Mouse (Mus musculus): ENCODE results near the gene Cst12. TPM values are rescaled to one million over a fixed set of nuclear protein-coding genes. Genes with fewer than 3 reads are reported as not detected.
"Not testable (repeated sequence)": the region's sequence is repeated elsewhere in the genome, so short reads cannot be mapped to it uniquely, and the experiment has no call there.

The Cst12 gene
- not detected in 2 replicates for polyA plus RNA-seq (2012; ENCODE audit: insufficient read depth, insufficient read length, missing spikeins)

GRCm38 (mm10) chr2:148789142-148789541, at the start of gene Cst12:
Gene Cst12 (plus strand): TSS chr2:148789361.
- H3K4me3 ChIP-seq (ENCODE audit: insufficient read depth, low read depth, low read length): no peak within 1 kb of the TSS
- no peak within 1 kb of the TSS for H3K27ac ChIP-seq (replicated peaks; ENCODE audit: low read depth, low read length)
- H3K4me1 ChIP-seq (ENCODE audit: control insufficient read depth, insufficient read depth, insufficient read length, low read length): no peaks in the 10 kb centered on the region

GRCm38 (mm10) chr2:148743001-148743400, 46.2 kb upstream of the Cst12 start:
- Histone ChIP-seq H3K4me1 (ENCODE audit: control insufficient read depth, insufficient read depth, insufficient read length, low read length) (no peaks in the 10 kb centered on the region), H3K4me3 (ENCODE audit: insufficient read depth, low read depth, low read length) (no peak overlapping the region), H3K27ac (replicated peaks; ENCODE audit: low read depth, low read length) (no peak overlapping the region)

DNA sequence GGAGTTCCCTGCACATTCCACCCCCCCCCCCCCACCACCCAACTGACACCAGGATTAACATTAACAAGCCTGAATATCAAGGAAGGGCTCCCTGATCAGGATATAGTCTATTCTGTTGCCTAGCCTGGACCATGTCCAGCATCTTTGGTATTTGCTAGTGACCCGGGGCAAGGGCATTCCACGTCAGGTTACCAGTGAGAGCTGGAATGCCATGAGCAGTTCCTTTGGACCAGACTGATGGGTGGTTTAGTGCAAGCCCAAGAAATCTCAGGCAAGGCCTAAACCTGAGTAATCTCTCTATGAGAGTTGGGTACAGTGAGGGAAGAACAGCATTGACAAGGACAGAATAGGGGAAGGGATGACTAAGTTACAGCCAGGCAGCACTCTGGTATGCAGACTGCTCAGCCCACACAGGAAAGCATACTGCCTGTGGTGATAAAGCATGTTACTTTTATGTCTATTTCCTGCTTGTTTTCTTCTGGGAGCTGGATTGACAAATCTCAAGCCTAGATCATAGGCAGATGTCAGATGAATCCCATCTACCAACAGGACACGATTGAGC, 45.2 kb upstream of the Cst12 start:
- H3K27ac ChIP-seq (replicated peaks; ENCODE audit: low read depth, low read length): no peak overlapping the region
- no peaks in the 10 kb centered on the region for H3K4me1 ChIP-seq (ENCODE audit: control insufficient read depth, insufficient read depth, insufficient read length, low read length)
- no peak overlapping the region for H3K4me3 ChIP-seq (ENCODE audit: insufficient read depth, low read depth, low read length)

DNA sequence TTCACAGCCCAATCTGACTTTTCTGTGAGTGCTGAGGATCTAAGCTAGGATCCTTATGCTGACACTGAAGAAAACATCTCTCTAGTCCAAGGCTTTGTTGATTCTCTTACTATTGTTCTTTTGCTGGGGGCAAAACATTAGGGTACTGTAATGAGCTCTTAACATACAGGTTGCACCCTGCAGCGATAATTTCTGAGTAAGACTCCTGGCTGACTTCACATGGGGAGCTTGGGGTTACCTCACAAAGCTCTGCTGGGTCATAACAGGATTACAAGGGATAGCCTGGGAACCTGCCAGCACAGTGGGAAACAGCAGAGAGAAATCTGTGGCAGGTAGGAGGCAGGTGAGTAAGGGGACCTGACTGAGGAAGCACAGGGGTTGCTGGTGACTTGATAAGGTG, 39.1 kb upstream of the Cst12 start, which contains the start of gene Cstl1:
Gene Cstl1 (plus strand): TSS at position 301 of the 400 bp plus-strand sequence.
- Histone ChIP-seq H3K4me3 (ENCODE audit: insufficient read depth, low read depth, low read length) (no peak within 1 kb of the TSS), H3K27ac (replicated peaks; ENCODE audit: low read depth, low read length) (no peak within 1 kb of the TSS), H3K4me1 (ENCODE audit: control insufficient read depth, insufficient read depth, insufficient read length, low read length) (no peaks in the 10 kb centered on the region)

GRCm38 (mm10) chr2:148751893-148752813, 37.0 kb upstream of the Cst12 start:
- H3K27ac ChIP-seq (replicated peaks; ENCODE audit: low read depth, low read length): no peak overlapping the region
- peak overlapping the region; percentile 46 for H3K4me3 ChIP-seq (ENCODE audit: insufficient read depth, low read depth, low read length)
- no peaks in the 10 kb centered on the region for H3K4me1 ChIP-seq (ENCODE audit: control insufficient read depth, insufficient read depth, insufficient read length, low read length)

- Histone ChIP-seq H3K27ac (replicated peaks; ENCODE audit: low read depth, low read length) (no peak overlapping the region), H3K4me3 (ENCODE audit: insufficient read depth, low read depth, low read length) (no peak overlapping the region), H3K4me1 (ENCODE audit: control insufficient read depth, insufficient read depth, insufficient read length, low read length) (no peaks in the 10 kb centered on the region)
Observed at GRCm38 (mm10) chr2:148754310-148754846, 34.8 kb upstream of the Cst12 start.

DNA sequence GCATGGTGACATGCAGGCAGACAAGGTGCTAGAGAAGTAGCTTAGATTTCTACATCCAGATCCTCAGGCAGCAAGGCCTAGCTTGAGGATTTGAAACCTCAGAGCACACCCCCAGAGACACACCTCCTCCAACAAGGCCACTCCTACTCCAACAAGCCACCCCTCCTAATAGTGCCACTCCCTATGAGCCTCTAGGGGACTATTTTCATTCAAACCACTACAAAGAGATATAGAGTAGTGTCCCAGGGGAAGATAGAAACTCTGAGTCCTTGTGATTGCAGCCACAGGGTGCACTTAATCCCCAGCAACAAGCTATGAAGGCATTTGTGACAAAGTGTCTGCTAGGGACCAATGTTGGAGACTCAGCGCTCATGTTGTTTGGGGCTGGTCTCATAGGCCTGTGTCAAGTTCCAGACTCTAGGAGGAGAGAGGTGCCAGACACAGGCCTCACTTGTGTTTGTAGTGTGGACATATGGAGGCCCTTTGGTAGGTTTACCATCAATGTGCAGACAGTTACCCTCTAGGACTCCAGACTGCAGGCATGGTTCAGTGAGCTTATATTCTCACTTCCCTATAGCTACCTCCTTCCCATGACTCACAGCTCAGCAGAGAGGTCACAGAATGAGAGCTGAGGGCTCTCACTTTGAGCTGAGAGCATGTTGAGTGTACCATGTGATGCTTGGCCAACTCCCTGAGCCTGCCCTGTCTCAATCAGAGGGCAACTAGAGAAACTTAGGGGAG, 25.3 kb upstream of the Cst12 start:
- Histone ChIP-seq H3K27ac (replicated peaks; ENCODE audit: low read depth, low read length) (no peak overlapping the region), H3K4me3 (ENCODE audit: insufficient read depth, low read depth, low read length) (no peak overlapping the region), H3K4me1 (ENCODE audit: control insufficient read depth, insufficient read depth, insufficient read length, low read length) (no peaks in the 10 kb centered on the region)

GRCm38 (mm10) chr2:148771397-148771796, 17.8 kb upstream of the Cst12 start, which contains the start of gene Cst11:
Gene Cst11 (minus strand): TSS chr2:148771497.
- not testable (repeated sequence) for H3K27ac ChIP-seq (replicated peaks; ENCODE audit: low read depth, low read length); H3K4me3 ChIP-seq (ENCODE audit: insufficient read depth, low read depth, low read length); H3K4me1 ChIP-seq (ENCODE audit: control insufficient read depth, insufficient read depth, insufficient read length, low read length)

DNA sequence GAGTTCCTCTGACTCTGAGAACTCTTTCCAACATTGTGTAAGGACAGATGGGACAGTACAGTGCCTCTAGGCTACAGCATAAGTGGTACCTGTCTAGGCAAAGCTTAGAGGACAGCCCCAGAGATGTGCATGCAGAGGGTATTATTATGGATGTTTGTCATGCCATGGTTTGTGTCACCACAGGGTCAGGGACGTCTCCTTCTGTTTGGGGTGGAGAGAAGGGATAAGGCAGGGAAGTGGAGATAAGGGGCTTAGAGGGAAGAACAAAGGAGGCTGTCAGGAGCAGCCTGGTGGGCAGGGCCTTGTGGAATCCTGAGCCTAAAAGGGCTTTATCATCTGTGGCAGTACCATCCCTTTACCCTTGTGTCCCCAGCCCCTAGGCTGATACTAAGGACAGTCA, 7.5 kb upstream of the Cst12 start, which contains the start of gene 8030411F24Rik:
Gene 8030411F24Rik (plus strand): TSS at position 301 of the 400 bp plus-strand sequence.
- Histone ChIP-seq H3K27ac (replicated peaks; ENCODE audit: low read depth, low read length) (no peak within 1 kb of the TSS), H3K4me1 (ENCODE audit: control insufficient read depth, insufficient read depth, insufficient read length, low read length) (no peaks in the 10 kb centered on the region), H3K4me3 (ENCODE audit: insufficient read depth, low read depth, low read length) (no peak within 1 kb of the TSS)

DNA sequence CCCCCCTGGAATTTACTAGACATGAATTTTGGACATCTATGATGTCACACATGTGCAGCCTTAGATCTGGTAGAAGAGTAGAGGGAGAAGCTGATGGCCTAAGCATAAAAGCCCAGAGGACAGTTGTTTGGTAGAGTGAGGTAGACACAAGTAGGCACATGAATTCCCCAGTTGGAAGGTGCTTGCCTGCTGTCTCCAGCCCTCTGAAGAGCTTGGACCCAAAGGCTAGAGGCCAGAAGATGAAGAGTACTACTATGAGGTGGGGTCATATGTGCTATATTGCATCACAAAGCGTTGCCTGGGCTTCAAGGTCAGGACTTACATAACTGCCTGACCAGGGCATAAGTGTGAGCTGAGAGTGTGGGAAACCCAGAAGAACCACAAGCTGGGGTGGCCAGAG, 9.3 kb downstream of the Cst12 start, which contains the start of gene Cst8:
Gene Cst8 (plus strand): TSS at position 301 of the 400 bp plus-strand sequence.
- no peak within 1 kb of the TSS for H3K4me3 ChIP-seq (ENCODE audit: insufficient read depth, low read depth, low read length)
- no peak within 1 kb of the TSS for H3K27ac ChIP-seq (replicated peaks; ENCODE audit: low read depth, low read length)
- no peaks in the 10 kb centered on the region for H3K4me1 ChIP-seq (ENCODE audit: control insufficient read depth, insufficient read depth, insufficient read length, low read length)

DNA sequence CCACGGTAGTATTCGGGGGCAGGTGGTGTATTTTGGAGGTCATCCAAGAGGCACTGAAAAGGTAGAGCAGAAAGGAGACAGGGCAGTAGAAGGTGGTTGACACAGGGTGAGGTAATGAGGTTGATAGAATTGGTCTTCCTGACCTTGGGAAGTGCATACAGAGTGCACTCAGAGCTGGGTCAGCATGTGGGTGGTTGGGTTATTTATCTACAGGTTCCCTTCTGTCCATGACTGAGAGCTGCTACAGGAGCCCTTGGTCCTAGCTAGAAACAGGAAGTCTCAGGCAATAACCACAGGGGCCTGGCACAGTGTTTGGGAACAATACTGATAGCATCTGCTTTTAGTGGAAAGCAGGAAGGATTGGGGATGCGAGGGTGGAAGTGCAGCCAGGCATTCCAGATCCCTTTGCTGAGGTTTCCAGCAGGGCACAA, 12.3 kb downstream of the Cst12 start:
- Histone ChIP-seq H3K4me3 (ENCODE audit: insufficient read depth, low read depth, low read length) (no peak overlapping the region), H3K27ac (replicated peaks; ENCODE audit: low read depth, low read length) (no peak overlapping the region), H3K4me1 (ENCODE audit: control insufficient read depth, insufficient read depth, insufficient read length, low read length) (no peaks in the 10 kb centered on the region)

GRCm38 (mm10) chr2:148806696-148807095, 17.5 kb downstream of the Cst12 start:
- no peak overlapping the region for H3K4me3 ChIP-seq (ENCODE audit: insufficient read depth, low read depth, low read length)
- no peaks in the 10 kb centered on the region for H3K4me1 ChIP-seq (ENCODE audit: control insufficient read depth, insufficient read depth, insufficient read length, low read length)
- H3K27ac ChIP-seq (replicated peaks; ENCODE audit: low read depth, low read length): no peak overlapping the region

GRCm38 (mm10) chr2:148819909-148820308, 30.7 kb downstream of the Cst12 start, which contains the start of gene Cst13:
Gene Cst13 (plus strand): TSS chr2:148820081.
- Histone ChIP-seq H3K27ac (replicated peaks; ENCODE audit: low read depth, low read length) (no peak within 1 kb of the TSS), H3K4me1 (ENCODE audit: control insufficient read depth, insufficient read depth, insufficient read length, low read length) (no peaks in the 10 kb centered on the region), H3K4me3 (ENCODE audit: insufficient read depth, low read depth, low read length) (no peak within 1 kb of the TSS)

GRCm38 (mm10) chr2:148825986-148826385, 36.8 kb downstream of the Cst12 start:
- H3K27ac ChIP-seq (replicated peaks; ENCODE audit: low read depth, low read length): no peak overlapping the region
- no peaks in the 10 kb centered on the region for H3K4me1 ChIP-seq (ENCODE audit: control insufficient read depth, insufficient read depth, insufficient read length, low read length)
- H3K4me3 ChIP-seq (ENCODE audit: insufficient read depth, low read depth, low read length): no peak overlapping the region

DNA sequence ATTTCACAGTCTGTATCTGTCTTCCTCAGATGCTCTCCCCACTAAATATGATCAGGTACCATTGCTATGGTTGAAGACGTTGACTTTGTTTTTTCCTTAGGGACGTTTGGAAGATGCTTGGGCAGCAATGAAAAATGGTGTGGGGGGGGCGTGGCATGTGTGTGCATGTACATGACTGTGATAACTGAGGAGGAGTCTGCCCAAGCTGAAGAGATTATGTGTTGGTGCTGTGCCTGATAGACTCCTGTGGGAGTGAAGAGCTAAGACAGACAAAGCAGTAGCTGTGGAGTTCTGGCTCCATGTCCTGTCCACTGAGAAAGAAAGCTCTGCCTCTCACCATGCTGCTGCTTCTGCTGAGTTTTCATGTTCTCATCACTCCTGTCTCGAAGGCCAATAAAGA, 45.8 kb downstream of the Cst12 start, which contains the start of gene Cst9:
Gene Cst9 (plus strand): TSS at position 236 of the 400 bp plus-strand sequence.
- no peaks in the 10 kb centered on the region for H3K4me1 ChIP-seq (ENCODE audit: control insufficient read depth, insufficient read depth, insufficient read length, low read length)
- H3K27ac ChIP-seq (replicated peaks; ENCODE audit: low read depth, low read length): no peak within 1 kb of the TSS
- no peak within 1 kb of the TSS for H3K4me3 ChIP-seq (ENCODE audit: insufficient read depth, low read depth, low read length)

Measured in brown adipose tissue, adult 24 weeks (tissue).